Mouse (Mus musculus) left cerebral cortex, postnatal 14 days (tissue): ENCODE results near the gene Maml3. TPM values are rescaled to one million over a fixed set of nuclear protein-coding genes. Genes with fewer than 3 reads are reported as not detected.

Experiments
- DNase-seq, 2 experiments: peaks; one replicate each; pipeline ENCODE4 v3.0.0; 2021 to 2022; ENCODE audit warnings: low spot score in 2 of 2, mixed read lengths in 1 of 2
- intact Hi-C: fragments of 180-260 bp; cut with DNase I; formaldehyde crosslinking; loops from one replicate; pipeline ENCODE4 v1.15.1; 2025
- total RNA-seq, 2 experiments: library from RNA; stranded (reverse); gene quantifications; 2 replicates each; pipeline ENCODE4 v1.2.3; 2021

Maml3 gene
- total RNA-seq, 2 experiments from 2014 or later = 8.2 to 9.7 TPM

- intact Hi-C loops = no loop called here
- no peak for DNase-seq
These were observed 457.5 kb downstream of the Maml3 start for GRCm38 (mm10) chr3:51647356-51647755.

GRCm38 (mm10) chr3:51646301-51646700, 458.6 kb downstream of the Maml3 start:
- intact Hi-C loops = no loop called here

GRCm38 (mm10) chr3:51645484-51645883, 459.4 kb downstream of the Maml3 start:
- DNase-seq = no peak
- intact Hi-C loops = no loop called here

More at GRCm38 (mm10) chr3:51646301-51646700, 458.6 kb downstream of the Maml3 start:
- DNase-seq = no peak

- no peak for DNase-seq
- intact Hi-C loops = no loop called here
These were observed 466.6 kb downstream of the Maml3 start for GRCm38 (mm10) chr3:51638260-51638659.

- intact Hi-C loops = no loop called here
- DNase-seq = no peak
These were observed 467.6 kb downstream of the Maml3 start for GRCm38 (mm10) chr3:51637326-51637725.

- no peak for DNase-seq
- intact Hi-C loops = no loop called here
These were observed 468.2 kb downstream of the Maml3 start for GRCm38 (mm10) chr3:51636700-51637099.

- DNase-seq = no peak
- intact Hi-C loops = no loop called here
These were observed 468.9 kb downstream of the Maml3 start for GRCm38 (mm10) chr3:51635960-51636359.

Other genes starting within 250 kb of the Maml3 start
- gene Foxo1, start 163.3 kb upstream of the Maml3 start, total RNA-seq = 10 to 100 TPM; 12.1 to 13.5 TPM